Mouse (Mus musculus): Measurements from ENCODE around the gene Spen.

- TF ChIP-seq GATA1 (IDR thresholded peaks at IDR 0.05; ENCODE audit: low read length) (no peak), TAL1 (IDR thresholded peaks at IDR 0.05; ENCODE audit: low read length) (no peak)
These were observed 87.1 kb downstream of the Spen start for GRCm38 (mm10) chr4:141451251-141451650.
